Mouse (Mus musculus): ENCODE results near the gene Vwa3b.

GRCm38 (mm10) chr1:37230404-37230803, 204.0 kb downstream of the Vwa3b start:
- TF ChIP-seq POLR2A (IDR thresholded peaks at IDR 0.05; ENCODE audit: borderline replicate concordance, control insufficient read depth, low read depth, low read length) (no peak), CTCF (IDR thresholded peaks at IDR 0.05; ENCODE audit: control insufficient read depth, insufficient read depth, low read length) (no peak)

Measured in bone marrow, adult 2 months (tissue).